ENCODE assay signal across 9 mouse cellular contexts in the genomic region with DNA sequence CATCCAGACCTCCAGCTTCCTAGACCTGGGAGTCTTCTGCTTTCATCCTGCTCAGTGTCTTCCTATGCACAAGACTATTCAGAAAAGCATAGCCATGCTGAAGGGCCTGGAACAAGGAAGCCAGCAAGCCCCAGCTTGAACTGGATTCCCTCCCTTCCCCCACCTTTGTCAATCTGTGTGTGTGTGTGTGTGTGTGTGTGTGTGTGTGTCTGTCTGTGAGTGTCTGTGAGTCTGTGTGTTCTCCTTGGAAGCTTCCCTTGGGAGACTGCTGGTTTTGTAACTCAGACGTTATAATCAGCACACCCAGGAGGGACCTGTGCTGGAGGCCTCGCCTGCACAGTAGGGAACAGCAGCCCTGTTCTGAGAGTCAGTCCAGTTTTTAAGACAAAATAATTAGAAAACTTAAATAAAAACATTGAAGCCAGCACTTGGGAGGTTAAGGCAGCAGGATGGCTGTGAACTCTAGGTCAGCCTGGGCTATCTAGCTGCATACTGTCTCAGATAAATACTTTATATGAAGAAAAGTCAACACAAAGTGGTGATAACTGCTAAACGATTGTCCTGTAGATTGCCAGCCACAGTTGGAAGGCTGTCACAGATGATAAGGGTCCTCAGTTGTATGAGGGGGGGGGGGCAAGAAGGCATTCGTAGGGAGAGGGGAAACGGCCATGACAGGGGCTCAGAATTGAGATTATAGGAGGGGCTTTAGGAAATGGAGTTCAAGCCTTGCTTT. TPM values are rescaled to one million over a fixed set of nuclear protein-coding genes. Genes with fewer than 3 reads are reported as not detected.
DNase-seq lines count a peak whose midpoint lies in the region; ATAC-seq and TF ChIP-seq lines count a peak whose summit lies in the region.
"Had no signal": no experiment of that assay in that cellular context is flagged by ENCODE, and none has a peak within 500 bp of the region (broad histone marks: within the 10 kb centered on the region; RNA-seq: fewer than 3 reads in every experiment).

No protein-coding gene starts in this region.

- H3K4me3 ChIP-seq in heart, embryonic 15.5 days: peak overlapping the region; percentile 91
- peak overlapping the region; percentile 93 for H3K4me3 ChIP-seq in bone marrow macrophage, adult 2 months (ENCODE audit: insufficient read depth, low read length)
- no peak overlapping the region for H3K4me3 ChIP-seq in hindbrain, postnatal 0 days (ENCODE audit: low read length)
- peak overlapping the region; percentile 79 for H3K4me3 ChIP-seq in midbrain, embryonic 15.5 days

- TF ChIP-seq CTCF in bone marrow macrophage, adult 2 months (IDR thresholded peaks at IDR 0.05; ENCODE audit: low read depth, low read length): no peak
- no peak for TF ChIP-seq CTCF in hindbrain, postnatal 0 days (IDR thresholded peaks at IDR 0.05; ENCODE audit: low read depth)

- peaks cover 5% of the 10 kb centered on the region for H3K36me3 ChIP-seq in heart, embryonic 15.5 days
- H3K36me3 ChIP-seq in hindbrain, postnatal 0 days (ENCODE audit: insufficient read depth, low read length): peaks cover 8% of the 10 kb centered on the region; the same call in 1 of the 2 replicates
- H3K36me3 ChIP-seq in midbrain, embryonic 15.5 days (replicated peaks): no peaks in the 10 kb centered on the region; the same call in 1 of the 2 replicates

- peak overlapping the region; percentile 73 for H3K4me2 ChIP-seq in heart, embryonic 15.5 days
- H3K4me2 ChIP-seq in hindbrain, postnatal 0 days (ENCODE audit: low read depth, low read length): peak overlapping the region; percentile 65
- H3K4me2 ChIP-seq in midbrain, embryonic 15.5 days: peak overlapping the region; percentile 70

- peak overlapping the region; percentile 47 for H3K9ac ChIP-seq in heart, embryonic 15.5 days
- H3K9ac ChIP-seq in hindbrain, postnatal 0 days (replicated peaks; ENCODE audit: low read length): no peak overlapping the region
- H3K9ac ChIP-seq in midbrain, embryonic 15.5 days: peak overlapping the region; percentile 17; the same call in 1 of the 2 replicates

- DNase-seq in heart, postnatal 36 days: no peak
- DNase-seq in hindbrain, postnatal 0 days (ENCODE audit: low spot score): no peak
- no peak for DNase-seq in frontal cortex, postnatal 36 days (ENCODE audit: low spot score in 2 of 2)
- no peak for DNase-seq in urinary bladder, postnatal 10 days (ENCODE audit: low spot score)
- no peak for DNase-seq in right cerebral cortex, postnatal 4 days

- H3K4me1 ChIP-seq in heart, embryonic 15.5 days (replicated peaks): peaks cover 50% of the 10 kb centered on the region
- peaks cover 22% of the 10 kb centered on the region for H3K4me1 ChIP-seq in bone marrow macrophage, adult 2 months (ENCODE audit: control insufficient read depth, insufficient read depth, low read length)
- H3K4me1 ChIP-seq in hindbrain, postnatal 0 days (ENCODE audit: insufficient read depth, low read length): peaks cover 17% of the 10 kb centered on the region; the same call in 1 of the 2 replicates
- H3K4me1 ChIP-seq in midbrain, embryonic 15.5 days: peaks cover 32% of the 10 kb centered on the region

- intact Hi-C loops in heart, postnatal 36 days (cut with DNase I): no loop called here

- no peaks in the 10 kb centered on the region for H3K9me3 ChIP-seq in heart, embryonic 15.5 days (replicated peaks)
- no peaks in the 10 kb centered on the region for H3K9me3 ChIP-seq in hindbrain, postnatal 0 days (ENCODE audit: low read length)
- H3K9me3 ChIP-seq in midbrain, embryonic 15.5 days: no peaks in the 10 kb centered on the region

- peak overlapping the region; percentile 85 for H3K27ac ChIP-seq in heart, embryonic 15.5 days
- peak overlapping the region; percentile 86 for H3K27ac ChIP-seq in bone marrow macrophage, adult 2 months (ENCODE audit: insufficient read depth, low read depth, low read length)
- no peak overlapping the region for H3K27ac ChIP-seq in hindbrain, postnatal 0 days
- H3K27ac ChIP-seq in midbrain, embryonic 15.5 days: no peak overlapping the region

- ATAC-seq in heart, embryonic 15.5 days (replicated peaks; ENCODE audit: insufficient number of reproducible peaks, insufficient read depth, low FRiP score, low read depth): no peak
- no peak for ATAC-seq in hindbrain, postnatal 0 days
- no peak for ATAC-seq in midbrain, embryonic 15.5 days (replicated peaks)

- no peaks in the 10 kb centered on the region for H3K27me3 ChIP-seq in heart, embryonic 15.5 days
- no peaks in the 10 kb centered on the region for H3K27me3 ChIP-seq in hindbrain, postnatal 0 days (ENCODE audit: insufficient read depth, low read length)
- H3K27me3 ChIP-seq in midbrain, embryonic 15.5 days (replicated peaks): no peaks in the 10 kb centered on the region

- WGBS in heart, embryonic 15.5 days: 22% methylated on average over 5 of the region's 5 CpGs
- WGBS in hindbrain, postnatal 0 days: 50% methylated on average over 5 of the region's 5 CpGs
- WGBS in midbrain, embryonic 15.5 days: 55% methylated on average over 5 of the region's 5 CpGs

- no peak for TF ChIP-seq POLR2A in bone marrow macrophage, adult 2 months (IDR thresholded peaks at IDR 0.05; ENCODE audit: borderline replicate concordance, low read depth, low read length)

RNA-seq across cellular contexts. Expression of a gene that starts 2.3 kb away (rescaled TPM):
- 29.3 and 32.5 TPM in 2 replicates for polyA plus RNA-seq in heart, embryonic 15.5 days (2015; fragmentation: Nextera tagmentation; extraction: Ambion mirVana)
- total RNA-seq in heart, postnatal 36 days (2021): 10 to 100 TPM; 40.4 to 44.9 TPM
- polyA plus RNA-seq in bone marrow macrophage, adult 2 months (2012; ENCODE audit: insufficient read depth, insufficient read length, missing spikeins): 123 and 152 TPM in 2 replicates
- total RNA-seq in hindbrain, postnatal 0 days (2014; rRNA removed): 67.9 and 102 TPM in 2 replicates
- polyA plus RNA-seq in hindbrain, postnatal 0 days (2015; fragmentation: Nextera tagmentation; extraction: Ambion mirVana): 39.3 and 41.7 TPM in 2 replicates
- polyA plus RNA-seq in midbrain, embryonic 15.5 days (2015; fragmentation: Nextera tagmentation; extraction: Ambion mirVana): 40.9 and 44.2 TPM in 2 replicates

RNA-seq across cellular contexts. Expression of a gene that starts 23.3 kb away (rescaled TPM):
- 7.1 and 14.3 TPM in 2 replicates for polyA plus RNA-seq in heart, embryonic 15.5 days (2015; fragmentation: Nextera tagmentation; extraction: Ambion mirVana)
- 1 to 10 TPM; 5.8 to 6.1 TPM for total RNA-seq in heart, postnatal 36 days (2021)
- 12.3 and 12.4 TPM in 2 replicates for polyA plus RNA-seq in bone marrow macrophage, adult 2 months (2012; ENCODE audit: insufficient read depth, insufficient read length, missing spikeins)
- total RNA-seq in hindbrain, postnatal 0 days (2014; rRNA removed): 108 and 117 TPM in 2 replicates
- polyA plus RNA-seq in hindbrain, postnatal 0 days (2015; fragmentation: Nextera tagmentation; extraction: Ambion mirVana): 53.0 and 60.5 TPM in 2 replicates
- polyA plus RNA-seq in midbrain, embryonic 15.5 days (2015; fragmentation: Nextera tagmentation; extraction: Ambion mirVana): 66.1 and 68.0 TPM in 2 replicates

RNA-seq across cellular contexts. Expression of a gene that starts 29.9 kb away (rescaled TPM):
- 0.10 TPM in 1 of 2 replicates, not detected in the other for polyA plus RNA-seq in heart, embryonic 15.5 days (2015; fragmentation: Nextera tagmentation; extraction: Ambion mirVana)
- under 1 TPM in 1 of 2 experiments, not detected in 1; 0.11 TPM for total RNA-seq in heart, postnatal 36 days (2021)
- not detected in 2 replicates for polyA plus RNA-seq in bone marrow macrophage, adult 2 months (2012; ENCODE audit: insufficient read depth, insufficient read length, missing spikeins)
- not detected in 2 replicates for total RNA-seq in hindbrain, postnatal 0 days (2014; rRNA removed)
- 0.30 and 0.31 TPM in 2 replicates for polyA plus RNA-seq in hindbrain, postnatal 0 days (2015; fragmentation: Nextera tagmentation; extraction: Ambion mirVana)
- polyA plus RNA-seq in midbrain, embryonic 15.5 days (2015; fragmentation: Nextera tagmentation; extraction: Ambion mirVana): not detected in 2 replicates
- total RNA-seq: layer of hippocampus, postnatal 25 days had no signal

RNA-seq across cellular contexts. Expression of a gene that starts 57.8 kb away (rescaled TPM):
- 81.7 and 98.2 TPM in 2 replicates for polyA plus RNA-seq in heart, embryonic 15.5 days (2015; fragmentation: Nextera tagmentation; extraction: Ambion mirVana)
- 10 to 100 TPM; 30.9 to 34.6 TPM for total RNA-seq in heart, postnatal 36 days (2021)
- polyA plus RNA-seq in bone marrow macrophage, adult 2 months (2012; ENCODE audit: insufficient read depth, insufficient read length, missing spikeins): 50.8 and 54.5 TPM in 2 replicates
- total RNA-seq in hindbrain, postnatal 0 days (2014; rRNA removed): 99.7 and 105 TPM in 2 replicates
- polyA plus RNA-seq in hindbrain, postnatal 0 days (2015; fragmentation: Nextera tagmentation; extraction: Ambion mirVana): 148 and 150 TPM in 2 replicates
- 199 and 200 TPM in 2 replicates for polyA plus RNA-seq in midbrain, embryonic 15.5 days (2015; fragmentation: Nextera tagmentation; extraction: Ambion mirVana)

Comparison
In these comparisons a context has a peak if more than half of its experiments do, and no peak if none do; other contexts are left out.
1. H3K27ac ChIP-seq: peak in heart, embryonic 15.5 days (single experiment) and bone marrow macrophage, adult 2 months (single experiment); none in hindbrain, postnatal 0 days (single experiment) and midbrain, embryonic 15.5 days (single experiment).
2. Peak in every context shown above with its lines, with median percentiles within 50 percentile points of each other: H3K4me2 ChIP-seq.